Mouse (Mus musculus): ENCODE data around the gene Lap3.

Gene Lap3

GRCm38 (mm10) chr5:45493191-45494092 lies at the start of gene Lap3:
Gene Lap3 (plus strand): TSS chr5:45493374.
- peak; percentile 92 for ATAC-seq (ENCODE audit: insufficient number of reproducible peaks, low FRiP score, low TSS enrichment)

GRCm38 (mm10) chr5:45444130-45444832 lies 48.9 kb upstream of the Lap3 start:
- ATAC-seq (ENCODE audit: insufficient number of reproducible peaks, low FRiP score, low TSS enrichment) = no peak

GRCm38 (mm10) chr5:45448676-45449075 lies 44.5 kb upstream of the Lap3 start:
- no peak for ATAC-seq (ENCODE audit: insufficient number of reproducible peaks, low FRiP score, low TSS enrichment)

GRCm38 (mm10) chr5:45449206-45449605 lies 44.0 kb upstream of the Lap3 start:
- no peak for ATAC-seq (ENCODE audit: insufficient number of reproducible peaks, low FRiP score, low TSS enrichment)

- peak; percentile 94 for ATAC-seq (ENCODE audit: insufficient number of reproducible peaks, low FRiP score, low TSS enrichment)
Measured at GRCm38 (mm10) chr5:45449831-45450716, 43.1 kb upstream of the Lap3 start, which contains the start of gene Qdpr. Gene Qdpr (minus strand): TSS chr5:45450236.

GRCm38 (mm10) chr5:45453451-45453850 lies 39.7 kb upstream of the Lap3 start, which contains the start of gene Clrn2:
Gene Clrn2 (plus strand): TSS chr5:45453751.
- ATAC-seq (ENCODE audit: insufficient number of reproducible peaks, low FRiP score, low TSS enrichment) = no peak

GRCm38 (mm10) chr5:45454456-45454855 lies 38.7 kb upstream of the Lap3 start:
- no peak for ATAC-seq (ENCODE audit: insufficient number of reproducible peaks, low FRiP score, low TSS enrichment)

- no peak for ATAC-seq (ENCODE audit: insufficient number of reproducible peaks, low FRiP score, low TSS enrichment)
Measured at GRCm38 (mm10) chr5:45472880-45473450, 20.2 kb upstream of the Lap3 start.

- ATAC-seq (ENCODE audit: insufficient number of reproducible peaks, low FRiP score, low TSS enrichment) = no peak
Measured at GRCm38 (mm10) chr5:45473521-45473920, 19.7 kb upstream of the Lap3 start.

- ATAC-seq (ENCODE audit: insufficient number of reproducible peaks, low FRiP score, low TSS enrichment) = 0 out of 2 replicates have a peak, but pooled peaks have one; percentile 43
Measured at GRCm38 (mm10) chr5:45474215-45474614, 19.0 kb upstream of the Lap3 start.

GRCm38 (mm10) chr5:45474758-45475157 lies 18.4 kb upstream of the Lap3 start:
- no peak for ATAC-seq (ENCODE audit: insufficient number of reproducible peaks, low FRiP score, low TSS enrichment)

- ATAC-seq (ENCODE audit: insufficient number of reproducible peaks, low FRiP score, low TSS enrichment) = no peak
Measured at GRCm38 (mm10) chr5:45475771-45476170, 17.4 kb upstream of the Lap3 start.

GRCm38 (mm10) chr5:45476288-45476687 lies 16.9 kb upstream of the Lap3 start:
- no peak for ATAC-seq (ENCODE audit: insufficient number of reproducible peaks, low FRiP score, low TSS enrichment)

GRCm38 (mm10) chr5:45477601-45478000 lies 15.6 kb upstream of the Lap3 start:
- ATAC-seq (ENCODE audit: insufficient number of reproducible peaks, low FRiP score, low TSS enrichment) = no peak

GRCm38 (mm10) chr5:45480066-45480465 lies 13.1 kb upstream of the Lap3 start:
- no peak for ATAC-seq (ENCODE audit: insufficient number of reproducible peaks, low FRiP score, low TSS enrichment)

- ATAC-seq (ENCODE audit: insufficient number of reproducible peaks, low FRiP score, low TSS enrichment) = no peak
Measured at GRCm38 (mm10) chr5:45481125-45481524, 12.0 kb upstream of the Lap3 start.

GRCm38 (mm10) chr5:45482607-45483006 lies 10.6 kb upstream of the Lap3 start:
- ATAC-seq (ENCODE audit: insufficient number of reproducible peaks, low FRiP score, low TSS enrichment) = no peak

GRCm38 (mm10) chr5:45483654-45484053 lies 9.5 kb upstream of the Lap3 start:
- ATAC-seq (ENCODE audit: insufficient number of reproducible peaks, low FRiP score, low TSS enrichment) = no peak

GRCm38 (mm10) chr5:45491776-45492175 lies 1.4 kb upstream of the Lap3 start:
- ATAC-seq (ENCODE audit: insufficient number of reproducible peaks, low FRiP score, low TSS enrichment) = no peak
